Mouse (Mus musculus) megakaryocyte-erythroid progenitor cell, adult 5-6 weeks (primary cell): ENCODE measurements around the gene Mrgpre. TPM values are rescaled to one million over a fixed set of nuclear protein-coding genes. Genes with fewer than 3 reads are reported as not detected.

Experiments
- ATAC-seq: replicated peaks from 2 replicates; pipeline ENCODE4 v1.8.0; 2016; ENCODE audit warnings: mild to moderate bottlenecking, inconsistent platforms; ENCODE audit not compliant: severe bottlenecking, poor library complexity, low FRiP score, low TSS enrichment
- total RNA-seq, 2 experiments: library from RNA; stranded (forward) in 1 of 2; stranded (reverse) in 1 of 2; fragments of 200-1000, 215-1000 nt in 1 of 2; fragments of >200 nt in 1 of 2; fragmentation: Nextera tagmentation in 1 of 2; gene quantifications; 2 replicates each; pipeline ENCODE4 v1.2.3; 2014 to 2017

Mrgpre gene
- total RNA-seq, 2 experiments from 2014 or later, result 0.19 to 0.37 TPM

GRCm38 (mm10) chr7:143748041-143748868, 36.0 kb downstream of the Mrgpre start:
- ATAC-seq, result peak; percentile 87

DNA sequence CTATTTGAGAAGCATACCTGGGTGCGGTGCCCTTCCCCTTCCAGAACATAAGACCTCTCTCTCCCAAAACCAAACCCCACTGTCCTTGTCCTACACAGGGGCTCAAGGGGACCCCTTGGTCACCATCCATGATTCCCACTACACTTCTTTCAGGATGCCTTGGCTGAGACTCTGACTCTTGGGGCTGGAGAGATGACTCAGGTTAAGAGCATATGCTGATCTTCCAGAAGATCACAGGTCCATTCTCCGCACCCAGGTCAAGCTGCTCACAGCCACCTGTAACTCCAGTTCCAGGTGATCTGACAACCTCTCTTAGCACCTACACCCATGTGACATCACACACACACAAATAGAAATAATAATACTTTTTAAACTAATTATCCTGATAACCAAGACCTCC, 43.6 kb downstream of the Mrgpre start:
- no peak for ATAC-seq

- ATAC-seq, result peak; percentile 54
Observed at GRCm38 (mm10) chr7:143739511-143740461, 44.5 kb downstream of the Mrgpre start.

DNA sequence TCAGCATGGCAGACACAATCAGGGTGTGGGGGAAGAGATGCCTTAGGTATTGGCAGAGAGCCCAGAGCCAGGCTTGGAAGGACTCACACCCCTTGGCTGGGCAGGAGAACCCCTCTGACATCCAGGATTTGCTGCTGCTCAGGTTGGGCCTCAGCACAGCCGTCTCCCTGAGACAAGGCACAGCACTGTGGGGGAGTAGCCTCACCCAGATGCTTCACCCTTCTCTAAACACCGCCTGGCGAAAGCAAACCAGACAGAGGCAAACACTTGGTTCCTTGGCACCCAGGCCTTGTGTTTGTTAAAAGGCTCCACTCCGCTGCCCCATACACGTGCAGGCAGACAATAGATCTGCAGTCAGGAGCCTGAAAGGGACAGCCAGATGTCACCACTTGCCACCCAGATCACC, 45.7 kb downstream of the Mrgpre start:
- no peak for ATAC-seq

DNA sequence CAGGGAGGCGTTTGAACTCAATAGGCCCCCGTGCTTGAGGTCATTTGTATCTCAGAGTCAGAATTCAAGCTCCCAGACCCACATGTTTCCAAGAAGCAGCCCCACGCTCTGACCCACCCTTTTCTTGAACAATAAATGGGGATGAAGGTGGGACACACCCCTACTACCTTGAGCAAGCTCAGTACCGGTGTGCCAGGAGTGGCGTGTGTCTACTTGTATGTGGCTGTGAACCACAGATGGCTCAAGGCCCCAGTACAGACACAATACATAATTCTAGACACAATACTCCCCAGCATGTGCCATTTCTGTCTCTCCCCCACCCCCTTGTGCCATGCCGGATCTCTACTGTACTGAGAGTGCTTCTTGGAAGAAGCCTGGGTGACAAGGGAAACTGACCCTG, 46.1 kb downstream of the Mrgpre start:
- ATAC-seq, result no peak

DNA sequence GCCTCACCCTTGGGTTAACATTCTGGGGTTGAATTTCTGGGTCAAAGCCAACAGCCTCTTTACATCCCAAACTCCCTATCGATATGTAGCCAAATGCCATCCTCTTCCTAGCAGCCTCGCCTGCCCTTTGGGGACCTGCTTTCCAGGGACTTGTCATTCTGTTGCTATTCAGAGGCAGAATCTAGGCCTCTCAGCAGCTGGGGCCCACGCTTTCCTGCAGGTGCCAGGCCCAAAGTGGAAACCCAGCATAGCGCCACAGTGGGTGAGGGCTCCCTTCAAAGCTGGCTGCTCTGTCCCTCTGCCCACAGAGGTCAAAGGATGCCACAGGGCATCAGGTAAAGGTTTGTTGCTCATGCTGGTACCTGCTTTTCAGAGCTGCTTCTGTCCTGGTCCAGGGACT, 50.6 kb downstream of the Mrgpre start:
- no peak for ATAC-seq

- no peak for ATAC-seq
Observed at GRCm38 (mm10) chr7:143729886-143730285, 54.4 kb downstream of the Mrgpre start.

Other genes with a start within 250 kb of the Mrgpre start
- gene Nap1l4, start 235.4 kb downstream of the Mrgpre start, total RNA-seq (2014; fragmentation: Nextera tagmentation), result 130 and 169 TPM in 2 replicates
- gene Nap1l4, start 235.4 kb downstream of the Mrgpre start, total RNA-seq (2017), result 222 and 257 TPM in 2 replicates
- 83.0 and 151 TPM in 2 replicates for gene Cars, start 184.4 kb downstream of the Mrgpre start, total RNA-seq (2014; fragmentation: Nextera tagmentation)
- gene Cars, start 184.4 kb downstream of the Mrgpre start, total RNA-seq (2017), result 82.1 and 85.1 TPM in 2 replicates
- gene Tnfrsf26, start 155.8 kb downstream of the Mrgpre start, total RNA-seq (2014; fragmentation: Nextera tagmentation), result 1.1 and 1.4 TPM in 2 replicates
- gene Tnfrsf26, start 155.8 kb downstream of the Mrgpre start, total RNA-seq (2017), result 0.42 and 1.1 TPM in 2 replicates
- gene Tnfrsf22, start 134.8 kb downstream of the Mrgpre start, total RNA-seq (2014; fragmentation: Nextera tagmentation), result 3.0 and 6.0 TPM in 2 replicates
- gene Tnfrsf22, start 134.8 kb downstream of the Mrgpre start, total RNA-seq (2017), result 0.08 and 2.7 TPM in 2 replicates
- gene Tnfrsf23, start 98.6 kb downstream of the Mrgpre start, total RNA-seq (2014; fragmentation: Nextera tagmentation), result not detected in 2 replicates
- gene Tnfrsf23, start 98.6 kb downstream of the Mrgpre start, total RNA-seq (2017), result 0.80 TPM in 1 of 2 replicates, not detected in the other
- 4.3 and 9.3 TPM in 2 replicates for gene Osbpl5, start 27.5 kb downstream of the Mrgpre start, total RNA-seq (2014; fragmentation: Nextera tagmentation)
- 2.6 and 3.8 TPM in 2 replicates for gene Osbpl5, start 27.5 kb downstream of the Mrgpre start, total RNA-seq (2017)
- not detected in 2 replicates for gene Mrgprg, start 17.5 kb downstream of the Mrgpre start, total RNA-seq (2014; fragmentation: Nextera tagmentation)
- gene Mrgprg, start 17.5 kb downstream of the Mrgpre start, total RNA-seq (2017), result not detected in 2 replicates
- gene Nadsyn1, start 38.3 kb upstream of the Mrgpre start, total RNA-seq (2014; fragmentation: Nextera tagmentation), result 9.1 and 11.3 TPM in 2 replicates
- 8.0 and 31.7 TPM in 2 replicates for gene Nadsyn1, start 38.3 kb upstream of the Mrgpre start, total RNA-seq (2017)
- 26.0 and 42.8 TPM in 2 replicates for gene Dhcr7, start 38.6 kb upstream of the Mrgpre start, total RNA-seq (2014; fragmentation: Nextera tagmentation)
- gene Dhcr7, start 38.6 kb upstream of the Mrgpre start, total RNA-seq (2017), result 6.2 and 9.4 TPM in 2 replicates
- not detected in 2 replicates for gene Gm498, start 82.3 kb upstream of the Mrgpre start, total RNA-seq (2014; fragmentation: Nextera tagmentation)
- not detected in 2 replicates for gene Gm498, start 82.3 kb upstream of the Mrgpre start, total RNA-seq (2017)
- gene Shank2, start 217.4 kb upstream of the Mrgpre start, total RNA-seq (2014; fragmentation: Nextera tagmentation), result not detected in 2 replicates
- gene Shank2, start 217.4 kb upstream of the Mrgpre start, total RNA-seq (2017), result not detected in 2 replicates